Mouse (Mus musculus): ENCODE measurements around the gene Pax2.

GRCm38 (mm10) chr19:44757231-44757871, 1.5 kb downstream of the Pax2 start:
- TF ChIP-seq CTCF (conservative IDR thresholded peaks at IDR 0.05 in 1 of 2, IDR thresholded peaks at IDR 0.05 in 1 of 2; ENCODE audit: low read depth in 2 of 2, low read length in 2 of 2), result no peak
- no peak for TF ChIP-seq HCFC1 (IDR thresholded peaks at IDR 0.05; ENCODE audit: low read depth, low read length)

All from CH12.LX (cell line).